Comparison of ENCODE assay signal across 15 mouse cellular contexts in genomic region chr17:59793434-59793833, GRCm38 (mm10).
A peak's percentile ranks its signal among the peaks of the same experiment; 100 is the strongest.
DNase-seq lines count a peak whose midpoint lies in the region; ATAC-seq lines count a peak whose summit lies in the region.
"Had no signal": no experiment of that assay in that cellular context is flagged by ENCODE, and none has a peak within 500 bp of the region (broad histone marks: within the 10 kb centered on the region; RNA-seq: fewer than 3 reads in every experiment).

No protein-coding gene starts in this region.

- ATAC-seq in common myeloid progenitor, adult 5-6 weeks (replicated peaks; ENCODE audit: low read depth, poor library complexity, severe bottlenecking) = peak; percentile 81
- ATAC-seq in hematopoietic stem cell, adult 5-6 weeks (replicated peaks in 1 of 2; ENCODE audit: insufficient read depth in 1 of 2, low FRiP score in 2 of 2, low TSS enrichment in 1 of 2, low read depth in 1 of 2, poor library complexity in 2 of 2, severe bottlenecking in 2 of 2) = peak; percentile 72 to 74
- no peak for ATAC-seq in erythroblast, adult 5-6 weeks (replicated peaks; ENCODE audit: low FRiP score, poor library complexity, severe bottlenecking)
- ATAC-seq: activated CD4-positive, CD25-positive, alpha-beta regulatory T cell, adult 4 months; CD4-positive, CD25-positive, alpha-beta regulatory T cell, adult 4 months; Patski had no signal

- DNase-seq in 416B (ENCODE audit: low read depth) = peak; percentile 1
- DNase-seq in embryo, embryonic 10.5 days (ENCODE audit: low spot score) = no peak
- no peak for DNase-seq in natural killer cell, adult 2 months (ENCODE audit: low spot score in 2 of 2)
- DNase-seq: adrenal gland, adult 8-10 months; adrenal gland, postnatal 25 days; B cell, adult 2 months; cerebellum, adult 11 months; cerebellum, adult 11-12 months; cerebellum, adult 18-20 months had no signal
